Mouse (Mus musculus): Measurements from ENCODE around the gene Lpcat2.

Lpcat2 gene

DNA sequence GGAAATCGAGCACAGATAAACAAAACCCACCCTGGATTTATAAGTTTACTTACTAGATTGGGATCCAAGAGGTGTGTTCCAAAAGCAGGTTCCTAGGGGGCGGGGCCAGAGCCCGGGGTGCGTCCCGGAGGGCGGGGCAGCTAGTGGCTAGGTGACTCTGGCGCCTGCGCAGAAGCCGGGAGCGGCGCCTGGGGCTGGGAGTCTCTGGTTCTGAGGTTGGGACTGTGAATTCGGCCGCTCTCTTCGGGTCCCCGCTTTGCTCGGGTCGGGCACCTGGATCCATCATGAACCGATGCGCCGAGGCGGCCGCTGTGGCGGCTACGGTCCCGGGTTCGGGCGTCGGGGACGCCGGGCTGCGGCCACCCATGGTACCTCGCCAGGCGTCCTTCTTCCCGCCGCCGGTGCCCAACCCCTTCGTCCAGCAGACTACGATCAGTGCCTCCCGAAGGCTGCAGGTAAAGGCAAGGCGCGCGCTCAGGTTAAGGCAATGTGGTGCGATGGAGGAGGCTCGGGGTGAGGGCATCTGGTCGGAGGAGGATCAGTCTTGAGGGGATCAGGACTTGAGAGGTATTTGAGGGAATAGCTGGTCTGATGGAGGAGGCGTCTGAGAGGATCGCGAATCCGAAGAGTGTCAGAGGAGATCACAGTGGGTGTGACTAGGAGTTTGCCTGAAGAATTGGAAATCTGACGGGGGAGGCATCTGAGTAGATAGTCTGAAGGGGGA lies at the start of gene Lpcat2:
Gene Lpcat2, plus strand, starts transcription at position 169 of the 724 bp plus-strand sequence.
- CTCF ChIA-PET: no interaction called here

DNA sequence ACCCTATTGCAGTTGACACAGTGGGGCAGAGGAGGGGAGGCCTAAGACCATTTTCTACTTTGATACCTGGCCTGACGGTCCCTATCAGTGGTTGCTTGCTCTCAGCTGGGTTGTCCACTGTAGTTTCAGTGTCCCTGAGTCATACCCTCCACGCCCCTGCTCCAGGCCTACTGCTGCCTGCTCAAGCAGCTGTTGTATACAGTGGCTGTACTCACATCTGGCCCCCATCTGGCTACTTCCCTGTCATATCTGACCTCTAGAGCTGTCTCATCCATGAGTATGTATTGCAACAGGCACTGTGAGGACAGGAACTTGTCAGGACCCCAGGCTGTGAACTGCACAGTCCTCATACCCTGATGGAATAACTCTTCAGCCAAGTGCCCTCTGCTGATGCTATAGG lies 42.4 kb upstream of the Lpcat2 start:
- CTCF ChIA-PET: no interaction called here

DNA sequence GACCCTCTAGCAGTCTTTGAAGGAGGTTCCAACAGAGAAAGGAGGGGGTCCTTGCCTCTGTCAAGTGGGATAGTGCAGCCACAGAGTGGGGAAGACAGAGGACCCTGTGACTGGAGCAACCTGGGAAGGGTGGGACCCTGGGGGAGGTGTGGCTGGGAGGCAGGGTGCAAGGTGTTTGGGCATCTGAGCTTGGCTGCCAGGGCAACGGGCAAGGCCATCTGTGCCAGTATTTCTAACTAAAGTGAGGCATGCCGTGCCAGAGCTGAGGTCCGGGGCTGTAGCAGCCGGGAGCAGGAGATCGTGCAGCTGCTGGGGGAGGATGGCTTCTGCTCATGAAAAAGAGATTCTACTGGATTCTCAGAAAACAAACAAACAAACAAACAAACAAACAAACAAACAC lies 39.5 kb upstream of the Lpcat2 start:
- CTCF ChIA-PET: no interaction called here

DNA sequence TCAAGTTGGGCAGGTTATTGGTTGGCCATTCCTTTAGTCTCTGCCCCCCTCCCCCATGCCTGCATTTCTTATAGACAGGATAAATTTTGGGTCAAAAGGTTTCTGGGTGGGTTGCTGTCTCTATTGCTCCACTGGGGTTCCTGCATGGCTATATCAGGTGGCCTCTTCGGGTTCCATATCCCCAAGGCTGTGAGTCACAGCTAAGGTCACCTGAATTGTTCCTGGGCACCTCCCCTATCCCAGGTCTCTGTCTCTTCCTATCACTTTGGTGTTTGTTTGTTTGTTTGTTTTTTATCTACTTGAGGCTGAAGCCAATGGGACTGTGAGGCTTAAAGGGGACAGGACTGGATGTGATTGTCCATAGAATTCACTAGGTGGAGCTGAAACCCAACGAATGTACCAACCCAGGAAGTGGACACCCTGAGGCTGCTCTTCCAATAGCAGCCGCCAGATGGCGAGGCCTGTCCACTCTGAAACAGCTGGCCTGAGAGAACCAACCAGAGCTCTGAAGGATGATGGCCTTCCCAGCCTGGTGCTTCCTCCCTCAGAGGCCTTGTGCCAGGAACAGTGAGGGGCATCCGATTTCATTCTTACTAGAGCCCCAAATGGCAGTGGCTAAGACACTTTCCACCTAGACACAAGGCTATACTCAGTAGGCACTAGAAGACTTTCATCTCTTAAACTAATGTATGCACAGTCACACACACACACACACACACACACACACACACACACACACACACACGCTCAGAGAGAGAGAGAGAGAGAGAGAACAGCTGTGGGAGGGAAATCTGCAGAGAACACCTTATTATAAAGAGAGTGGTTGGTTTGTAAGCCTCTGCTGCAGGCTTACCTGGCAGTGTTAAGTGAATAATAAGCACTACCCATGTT lies 37.0 kb upstream of the Lpcat2 start:
- CTCF ChIA-PET: interaction anchor here (1.1 kb wide), 1 partner anchor 59 kb away, joined by 3 read pairs; no protein-coding TSS in a partner anchor

DNA sequence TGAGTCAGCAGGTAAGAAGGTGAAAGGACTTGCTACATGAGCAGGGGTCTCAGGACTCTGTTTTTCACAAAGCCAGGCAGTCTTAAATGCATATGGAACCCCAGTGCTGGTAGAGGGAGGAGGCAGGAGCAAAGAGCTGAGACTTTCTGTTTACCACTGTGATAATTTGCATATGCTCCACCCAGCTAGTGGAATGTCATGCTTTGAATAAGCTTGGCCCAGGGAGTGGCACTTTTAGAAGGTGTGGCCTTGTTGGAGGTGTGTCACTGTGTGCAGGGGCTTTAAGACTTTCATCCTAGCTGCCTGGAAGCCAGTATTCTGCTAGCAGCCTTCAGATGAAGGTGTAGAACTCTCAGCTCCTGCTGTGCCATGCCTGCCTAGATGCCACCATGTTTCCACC lies 34.0 kb upstream of the Lpcat2 start:
- CTCF ChIA-PET: no interaction called here

DNA sequence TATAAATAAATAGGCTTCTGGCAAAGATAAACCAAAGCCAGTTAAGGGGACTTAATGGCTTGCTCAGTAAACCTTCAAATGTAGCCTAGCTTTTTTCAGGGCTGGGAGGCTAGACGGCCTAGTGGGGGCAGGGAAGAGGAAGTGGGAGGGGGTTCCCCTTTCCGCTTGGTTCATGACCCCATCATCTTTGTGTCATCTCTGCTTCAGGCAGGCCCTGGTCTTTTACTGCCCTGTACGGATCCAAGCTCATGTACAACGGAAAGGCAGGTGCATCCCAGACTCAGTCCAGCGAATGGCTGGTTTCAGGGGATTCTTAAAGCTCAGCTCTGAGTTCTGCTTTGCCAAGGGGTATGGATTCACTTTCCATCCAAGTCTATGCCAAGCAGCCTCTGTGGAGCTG lies 32.8 kb upstream of the Lpcat2 start:
- CTCF ChIA-PET: no interaction called here

DNA sequence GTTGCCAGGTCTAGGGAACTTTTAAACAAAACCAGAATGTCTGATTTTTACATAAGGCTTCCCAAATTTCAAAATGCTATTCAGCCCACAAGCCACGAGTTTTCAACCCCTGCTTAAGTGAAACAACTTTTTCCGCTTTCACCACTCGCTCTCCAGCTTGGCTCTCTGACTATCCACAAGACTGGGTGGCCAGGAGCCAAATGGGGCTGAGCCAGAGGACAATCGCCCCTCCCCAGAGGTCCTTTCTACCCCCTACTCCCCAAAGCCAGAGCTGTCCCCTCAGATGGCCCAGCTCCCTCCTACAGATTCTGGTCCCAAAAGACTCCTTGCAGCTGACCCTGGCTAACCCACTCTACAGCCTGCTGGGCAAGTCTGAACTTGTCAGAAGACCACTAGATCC lies 29.1 kb upstream of the Lpcat2 start:
- CTCF ChIA-PET: interaction anchor here (0.7 kb wide), 1 partner anchor 1565 kb away, joined by 4 read pairs; no protein-coding TSS in a partner anchor

DNA sequence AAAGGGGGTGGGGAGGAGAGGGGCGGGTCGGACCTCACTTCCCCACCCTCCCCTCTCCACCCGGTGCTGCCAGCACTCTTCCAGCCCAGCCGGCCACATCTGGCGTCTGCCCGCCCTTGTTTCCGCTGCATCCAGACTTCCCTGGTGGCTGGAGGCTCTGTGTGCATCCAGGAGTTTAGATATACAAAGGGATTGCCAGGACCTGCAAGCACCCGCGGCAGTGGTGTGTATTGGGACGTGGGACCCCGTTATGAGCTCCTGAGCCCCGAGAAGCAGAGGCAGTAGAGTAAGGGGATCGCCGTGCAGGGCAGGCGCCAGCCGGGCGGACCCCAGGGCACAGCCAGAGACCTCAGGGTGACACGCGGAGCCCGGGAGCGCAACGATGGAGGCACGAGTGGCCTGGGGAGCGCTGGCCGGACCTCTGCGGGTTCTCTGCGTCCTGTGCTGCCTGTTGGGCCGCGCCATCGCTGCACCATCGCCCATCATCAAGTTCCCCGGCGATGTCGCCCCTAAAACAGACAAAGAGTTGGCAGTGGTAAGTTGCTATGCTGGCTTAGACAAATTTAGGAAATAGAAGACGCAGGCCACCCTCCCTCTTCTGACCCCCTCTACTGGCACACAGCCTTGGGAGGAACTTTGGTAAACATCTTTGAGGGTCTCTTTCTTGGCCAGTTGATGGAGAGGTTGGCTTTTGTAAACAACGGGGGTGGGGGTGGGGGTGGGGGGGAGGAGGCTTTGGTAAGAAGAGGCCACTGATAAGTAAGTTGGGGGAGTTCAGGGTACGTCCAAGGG lies 27.7 kb upstream of the Lpcat2 start, which contains the start of gene Mmp2:
Gene Mmp2, plus strand, starts transcription at position 49 of the 792 bp plus-strand sequence.
- CTCF ChIA-PET: no interaction called here

DNA sequence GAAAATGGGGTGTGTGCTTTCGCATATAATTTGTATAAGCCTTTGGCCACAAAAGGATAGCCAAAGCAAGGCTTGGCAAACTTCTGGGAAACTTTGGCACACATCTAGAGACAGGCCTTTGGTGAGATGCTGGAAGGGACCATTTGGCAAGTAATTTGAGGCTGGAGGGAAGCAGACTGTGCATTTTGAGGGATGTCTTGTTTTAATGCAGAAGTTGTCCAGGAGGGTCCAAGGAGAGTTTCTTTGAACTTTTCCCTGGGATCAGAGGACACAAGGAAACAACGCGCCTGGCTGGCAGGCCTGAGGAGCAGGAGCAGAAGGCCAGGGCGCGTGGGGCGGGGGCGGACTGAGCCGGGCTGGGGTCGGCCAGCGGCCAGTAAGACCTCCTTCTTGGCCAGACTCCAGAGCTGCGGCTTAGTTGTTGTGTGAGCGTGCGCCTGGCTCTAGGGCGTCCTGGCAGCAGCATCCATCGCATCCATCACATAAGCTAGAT lies 26.8 kb upstream of the Lpcat2 start:
- CTCF ChIA-PET: no interaction called here

DNA sequence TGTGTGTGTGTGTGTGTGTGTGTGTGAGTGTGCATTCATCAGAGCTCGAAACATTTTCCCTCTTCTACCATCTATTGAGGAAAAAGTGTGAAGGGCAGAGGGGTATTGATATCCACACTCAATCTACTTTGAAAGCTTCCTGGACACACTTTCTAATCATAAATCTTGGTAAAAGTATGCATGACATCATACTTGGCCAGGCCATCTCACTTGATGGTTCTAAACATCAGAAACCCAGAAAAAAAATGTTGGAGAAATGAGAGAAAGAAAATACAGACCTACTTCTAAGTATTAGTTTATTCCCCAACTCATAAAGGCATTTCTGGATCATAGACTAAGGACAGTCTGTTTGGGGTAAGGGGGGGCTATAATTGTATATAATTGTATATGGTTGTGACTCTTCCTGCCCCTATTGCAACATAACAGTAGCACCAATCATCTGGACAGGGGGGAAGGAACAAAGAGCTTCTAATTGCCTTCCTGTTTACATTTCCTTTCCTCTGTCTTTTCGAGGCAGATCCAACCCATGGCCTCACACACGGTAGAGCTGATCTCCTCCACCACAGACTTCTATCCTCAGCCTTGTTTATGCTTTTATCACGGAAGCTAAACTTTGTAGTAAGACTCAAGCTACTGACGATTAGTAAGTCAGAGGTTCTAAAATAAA lies 20.9 kb upstream of the Lpcat2 start:
- CTCF ChIA-PET: no interaction called here

DNA sequence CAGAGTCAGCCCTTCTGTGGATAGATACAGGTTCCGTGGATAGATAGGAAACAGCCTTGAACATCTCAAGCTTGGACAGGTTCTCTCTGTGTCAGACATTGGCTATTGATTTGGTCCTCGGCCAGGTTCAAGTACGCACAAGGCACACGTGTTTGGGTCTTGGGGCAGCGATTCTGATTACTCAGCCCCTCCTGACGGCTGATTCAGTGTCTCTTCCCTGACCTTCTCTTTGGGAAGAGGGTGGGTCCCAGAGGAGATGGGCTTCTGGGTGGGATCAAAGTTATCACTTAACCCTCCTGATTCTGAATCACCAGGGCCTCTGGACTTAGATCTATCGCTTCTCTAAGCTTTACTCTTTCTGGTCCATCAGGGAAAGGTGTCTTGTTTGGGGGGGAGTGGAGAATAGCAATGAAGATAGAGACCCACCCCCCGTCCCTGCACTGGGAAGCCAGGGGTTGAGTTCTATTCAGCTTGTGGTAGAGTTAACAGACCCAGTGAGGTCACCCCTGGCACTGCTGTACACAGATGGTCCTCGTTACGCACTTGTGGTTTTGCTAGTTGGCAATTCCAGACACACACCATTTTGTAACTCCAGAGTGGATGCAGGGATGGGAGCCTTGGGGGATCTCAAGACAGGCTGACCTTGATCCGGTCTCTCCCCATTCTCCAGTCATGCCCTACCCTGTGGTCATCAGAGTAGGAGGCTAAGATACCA lies 20.2 kb upstream of the Lpcat2 start:
- CTCF ChIA-PET: no interaction called here

DNA sequence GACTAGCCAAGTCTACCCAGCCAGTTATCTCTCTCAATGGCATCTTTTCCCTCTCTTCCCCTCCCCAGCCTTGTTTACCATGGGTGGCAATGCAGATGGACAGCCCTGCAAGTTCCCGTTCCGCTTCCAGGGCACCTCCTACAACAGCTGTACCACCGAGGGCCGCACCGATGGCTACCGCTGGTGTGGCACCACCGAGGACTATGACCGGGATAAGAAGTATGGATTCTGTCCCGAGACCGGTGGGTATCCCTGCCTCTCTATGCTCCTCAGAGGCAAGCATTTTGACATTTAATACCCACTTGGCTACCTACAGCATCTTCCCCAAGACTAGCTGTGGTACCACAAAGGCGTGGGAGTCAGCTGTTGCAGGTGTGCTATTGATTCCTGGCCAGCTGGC lies 19.2 kb upstream of the Lpcat2 start:
- CTCF ChIA-PET: no interaction called here

DNA sequence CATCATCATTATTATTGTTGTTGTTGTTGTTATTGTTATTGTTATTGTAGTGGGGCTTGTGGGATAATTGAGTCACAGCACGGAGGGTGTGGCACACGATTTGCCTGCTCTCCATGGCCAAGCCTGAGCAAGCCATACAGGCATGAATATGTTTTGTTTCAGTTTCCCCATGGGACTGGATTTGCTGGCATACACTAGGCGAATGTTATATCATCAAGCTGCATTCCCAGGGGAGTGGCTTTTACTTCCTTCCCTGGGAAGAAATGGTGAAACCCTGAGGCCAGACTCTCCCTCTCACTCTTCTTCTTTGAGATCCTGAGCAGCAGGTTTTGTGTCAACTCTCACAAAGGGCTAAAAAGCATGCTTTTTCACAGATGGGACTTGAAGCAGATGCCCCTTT lies 16.5 kb upstream of the Lpcat2 start:
- CTCF ChIA-PET: no interaction called here

DNA sequence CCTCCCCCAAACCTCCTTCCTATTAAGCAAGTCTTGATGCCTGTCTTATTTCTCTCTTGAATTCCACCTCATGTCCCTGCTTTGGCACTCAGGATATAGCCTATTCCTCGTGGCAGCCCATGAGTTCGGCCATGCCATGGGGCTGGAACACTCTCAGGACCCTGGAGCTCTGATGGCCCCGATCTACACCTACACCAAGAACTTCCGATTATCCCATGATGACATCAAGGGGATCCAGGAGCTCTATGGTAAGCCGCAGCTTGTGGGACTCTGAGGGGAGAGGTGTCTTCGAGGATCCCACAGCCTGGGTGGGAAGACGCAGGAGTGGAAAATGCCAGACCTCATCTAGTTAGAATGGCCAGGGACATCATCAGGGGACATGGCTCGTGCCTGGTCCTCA lies 16.0 kb upstream of the Lpcat2 start:
- CTCF ChIA-PET: no interaction called here

DNA sequence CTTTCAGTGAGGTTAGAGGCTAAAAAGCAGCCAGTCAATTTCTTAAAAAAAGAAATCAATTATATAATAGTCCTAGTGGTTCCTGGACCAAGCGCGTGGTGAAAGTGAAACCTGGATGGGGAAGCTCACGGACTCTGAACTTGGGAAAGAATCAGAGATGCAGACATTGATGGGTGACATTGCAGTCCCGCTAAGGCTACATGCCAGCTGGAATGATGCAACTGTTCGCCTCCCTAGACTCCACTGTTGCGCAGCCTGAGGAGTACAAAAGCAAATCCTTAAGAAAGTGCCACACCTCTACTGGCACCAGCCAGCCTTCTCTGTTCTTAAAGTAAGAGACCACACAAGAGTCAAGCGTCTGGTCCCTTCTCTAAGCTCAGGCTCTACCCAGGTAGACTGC lies 15.3 kb upstream of the Lpcat2 start:
- CTCF ChIA-PET: no interaction called here

DNA sequence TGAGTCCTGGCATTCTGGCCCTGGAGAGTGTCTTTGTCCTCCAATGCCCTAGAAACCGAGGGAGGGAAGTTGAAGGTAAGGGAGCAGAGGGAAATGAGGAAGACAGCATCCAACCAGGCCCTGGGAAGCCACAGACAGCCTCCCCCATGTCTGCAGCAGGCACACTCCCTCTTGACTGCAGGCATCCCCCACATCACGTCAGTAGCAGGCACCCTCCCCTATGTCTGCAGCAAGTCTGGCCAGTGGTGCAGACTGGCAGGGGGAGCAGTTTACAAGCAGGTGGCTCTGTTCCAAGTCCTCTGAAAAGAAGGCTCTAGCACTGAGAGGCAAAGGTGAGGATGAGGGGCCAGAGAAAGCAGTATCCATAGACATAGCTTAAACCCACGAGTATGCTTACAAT lies 8.5 kb upstream of the Lpcat2 start:
- CTCF ChIA-PET: no interaction called here

DNA sequence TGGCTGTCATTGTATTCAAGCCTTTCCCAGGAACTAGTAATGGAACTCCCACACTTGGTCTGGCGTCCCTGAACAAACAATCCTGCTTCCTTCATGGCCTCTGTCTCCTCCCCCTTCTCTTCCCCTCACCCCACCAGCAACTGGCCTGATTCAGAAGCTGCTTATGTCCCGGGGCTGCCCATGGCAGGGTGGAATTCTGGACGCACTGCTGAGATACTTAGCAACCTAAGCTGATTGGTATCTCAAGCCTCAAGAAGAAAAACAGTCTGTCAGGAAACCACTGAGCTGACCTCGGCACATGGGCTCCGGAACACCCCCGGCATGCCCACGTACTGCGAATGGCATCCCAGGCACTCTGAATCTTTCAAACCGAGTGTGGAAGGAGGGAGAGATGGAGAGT lies 7.8 kb upstream of the Lpcat2 start:
- CTCF ChIA-PET: no interaction called here

DNA sequence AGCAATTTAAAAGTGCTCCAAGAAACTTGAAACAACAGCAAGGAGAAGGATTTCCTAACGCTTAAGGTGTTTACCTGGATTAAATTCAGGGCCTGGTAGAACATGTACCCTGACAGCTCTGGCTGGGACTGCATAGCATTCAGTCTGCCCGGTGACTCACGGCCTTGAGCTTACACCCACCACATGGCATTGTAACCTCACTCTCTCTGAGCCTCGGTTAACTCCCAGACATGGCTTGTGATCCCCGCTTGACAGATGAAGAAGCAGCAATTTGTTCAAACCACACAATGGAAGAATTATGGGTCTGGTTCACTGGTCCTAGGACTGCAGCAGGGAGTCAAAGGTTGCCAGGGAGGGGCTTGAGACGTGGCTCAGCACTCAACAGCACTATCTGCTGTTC lies 5.9 kb upstream of the Lpcat2 start:
- CTCF ChIA-PET: no interaction called here

DNA sequence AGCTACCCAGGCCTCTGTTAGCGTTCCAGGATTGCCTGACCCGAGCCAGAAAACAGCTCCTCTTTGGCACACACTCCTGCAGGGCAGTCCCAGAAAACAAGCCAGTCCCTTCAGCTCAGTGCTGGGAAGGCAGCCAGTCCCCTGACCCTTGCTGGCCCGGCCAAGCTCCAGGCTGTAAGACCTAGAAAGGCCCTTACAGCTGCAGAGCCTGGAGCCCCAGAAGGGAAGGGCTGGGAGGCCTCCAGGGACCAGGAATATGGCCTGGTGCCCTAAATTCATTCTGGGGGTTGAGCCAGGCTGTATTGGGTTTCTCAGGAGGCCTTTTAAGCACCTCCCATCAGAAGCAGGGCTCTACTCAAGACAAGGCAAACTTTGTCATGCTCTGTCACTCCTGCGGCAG lies 4.9 kb upstream of the Lpcat2 start:
- CTCF ChIA-PET: no interaction called here

DNA sequence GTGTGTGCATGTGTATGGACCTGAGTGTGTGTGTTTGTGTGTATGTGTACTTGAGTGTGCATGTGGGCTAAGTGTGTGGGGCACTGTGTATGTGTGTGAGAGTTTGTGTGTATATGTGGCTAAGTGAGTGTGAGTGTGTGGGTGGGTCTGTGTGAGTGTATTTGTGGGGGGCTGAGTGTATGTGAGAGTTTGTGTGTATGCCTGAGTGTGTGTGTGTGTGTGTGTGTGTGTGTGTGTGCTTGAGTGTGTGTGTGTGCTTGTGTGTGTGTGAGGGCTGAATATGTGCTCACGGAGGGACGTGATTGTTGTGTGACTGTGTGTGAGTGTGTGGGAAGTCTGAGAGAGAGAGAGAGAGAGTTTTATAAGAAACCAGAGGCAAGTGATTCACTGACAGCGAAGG lies 3.8 kb upstream of the Lpcat2 start:
- CTCF ChIA-PET: no interaction called here

All from spleen, embryonic (tissue).